ENCODE assay signal across 19 mouse cellular contexts in genomic region chr16:11476314-11476713, GRCm38 (mm10).
"Had no signal": no experiment of that assay in that cellular context is flagged by ENCODE, and none has a peak within 500 bp of the region (broad histone marks: within the 10 kb centered on the region; RNA-seq: fewer than 3 reads in every experiment).

No protein-coding gene starts in this region.

- ATAC-seq: midbrain, embryonic 16.5 days had no signal

- H3K4me2 ChIP-seq: lung, embryonic 14.5 days; midbrain, embryonic 12.5 days; neural tube, embryonic 13.5 days; neural tube, embryonic 15.5 days had no signal

- H3K4me1 ChIP-seq: midbrain, embryonic 10.5 days; midbrain, embryonic 12.5 days had no signal

- DNase-seq: lung, adult 18-20 months; lung, embryonic 14.5 days; lung, postnatal 10 days; lung, postnatal 4 days; midbrain, embryonic 14.5 days; retina, postnatal 1 day; right cerebral cortex, adult 18-20 months; right cerebral cortex, postnatal 25 days; right cerebral cortex, postnatal 4 days; spleen, adult 18-20 months; thymus, adult 18-20 months; thymus, postnatal 14 days; thymus, postnatal 36 days had no signal

- H3K9me3 ChIP-seq: midbrain, embryonic 10.5 days; midbrain, embryonic 12.5 days; neural tube, embryonic 13.5 days; neural tube, embryonic 15.5 days had no signal

- H3K4me3 ChIP-seq: midbrain, embryonic 10.5 days; midbrain, embryonic 12.5 days; myocyte; neural tube, embryonic 13.5 days; neural tube, embryonic 15.5 days had no signal

- H3K36me3 ChIP-seq: midbrain, embryonic 10.5 days had no signal

- H3K9ac ChIP-seq: lung, embryonic 14.5 days; midbrain, embryonic 12.5 days; neural tube, embryonic 13.5 days; neural tube, embryonic 15.5 days had no signal

- H3K27me3 ChIP-seq: midbrain, embryonic 12.5 days; neural tube, embryonic 13.5 days; neural tube, embryonic 15.5 days had no signal

- H3K27ac ChIP-seq: midbrain, embryonic 10.5 days; midbrain, embryonic 12.5 days; neural tube, embryonic 13.5 days; neural tube, embryonic 15.5 days had no signal
